Mouse (Mus musculus): ENCODE data around the gene Vmn1r94. TPM values are rescaled to one million over a fixed set of nuclear protein-coding genes. Genes with fewer than 3 reads are reported as not detected.
"Not testable (repeated sequence)": the region's sequence is repeated elsewhere in the genome, so short reads cannot be mapped to it uniquely, and the experiment has no call there.

The Vmn1r94 gene
- polyA plus RNA-seq (2012; fragmentation: generic; extraction: Trizol), result not detected
- long read RNA-seq, experiment 1, result 0 reads
- long read RNA-seq, experiment 2, result 0 reads

- not testable (repeated sequence) for H3K4me3 ChIP-seq (ENCODE audit: insufficient read depth, poor library complexity, severe bottlenecking); H3K79me3 ChIP-seq (ENCODE audit: low read depth); H3K36me3 ChIP-seq (ENCODE audit: control insufficient read depth, insufficient read depth); H3K79me2 ChIP-seq (ENCODE audit: control insufficient read depth, insufficient read depth); H3ac ChIP-seq (ENCODE audit: control insufficient read depth, insufficient read length, low read depth); H3K27me3 ChIP-seq (ENCODE audit: control insufficient read depth, insufficient read depth, insufficient read length)
Measured at GRCm38 (mm10) chr7:20168277-20168676, at the start of gene Vmn1r94. Vmn1r94 (minus strand) TSS chr7:20168377.

GRCm38 (mm10) chr7:20205507-20205906 lies 37.3 kb upstream of the Vmn1r94 start, which contains the start of gene Gm6164:
Gm6164 (minus strand) TSS chr7:20205607.
- not testable (repeated sequence) for H3K79me2 ChIP-seq (ENCODE audit: control insufficient read depth, insufficient read depth); H3K36me3 ChIP-seq (ENCODE audit: control insufficient read depth, insufficient read depth); H3K4me3 ChIP-seq (ENCODE audit: insufficient read depth, poor library complexity, severe bottlenecking); H3K27me3 ChIP-seq (ENCODE audit: control insufficient read depth, insufficient read depth, insufficient read length); H3ac ChIP-seq (ENCODE audit: control insufficient read depth, insufficient read length, low read depth); H3K79me3 ChIP-seq (ENCODE audit: low read depth)

GRCm38 (mm10) chr7:20193410-20193809 lies 25.2 kb upstream of the Vmn1r94 start, which contains the start of gene Vmn1r95:
Vmn1r95 (plus strand) TSS chr7:20193710.
- H3K79me3 ChIP-seq (ENCODE audit: low read depth); H3ac ChIP-seq (ENCODE audit: control insufficient read depth, insufficient read length, low read depth); H3K4me3 ChIP-seq (ENCODE audit: insufficient read depth, poor library complexity, severe bottlenecking); H3K27me3 ChIP-seq (ENCODE audit: control insufficient read depth, insufficient read depth, insufficient read length); H3K36me3 ChIP-seq (ENCODE audit: control insufficient read depth, insufficient read depth); H3K79me2 ChIP-seq (ENCODE audit: control insufficient read depth, insufficient read depth): not testable (repeated sequence)

- not testable (repeated sequence) for H3K79me3 ChIP-seq (ENCODE audit: low read depth); H3K4me3 ChIP-seq (ENCODE audit: insufficient read depth, poor library complexity, severe bottlenecking); H3K79me2 ChIP-seq (ENCODE audit: control insufficient read depth, insufficient read depth); H3ac ChIP-seq (ENCODE audit: control insufficient read depth, insufficient read length, low read depth); H3K27me3 ChIP-seq (ENCODE audit: control insufficient read depth, insufficient read depth, insufficient read length); H3K36me3 ChIP-seq (ENCODE audit: control insufficient read depth, insufficient read depth)
Measured at GRCm38 (mm10) chr7:20138988-20139387, 29.2 kb downstream of the Vmn1r94 start, which contains the start of gene Vmn1r93. Vmn1r93 (minus strand) TSS chr7:20139088.

GRCm38 (mm10) chr7:20122479-20122878 lies 45.7 kb downstream of the Vmn1r94 start, which contains the start of gene Gm16442:
Gm16442 (minus strand) TSS chr7:20122579.
- not testable (repeated sequence) for H3K4me3 ChIP-seq (ENCODE audit: insufficient read depth, poor library complexity, severe bottlenecking); H3K36me3 ChIP-seq (ENCODE audit: control insufficient read depth, insufficient read depth); H3ac ChIP-seq (ENCODE audit: control insufficient read depth, insufficient read length, low read depth); H3K79me3 ChIP-seq (ENCODE audit: low read depth); H3K79me2 ChIP-seq (ENCODE audit: control insufficient read depth, insufficient read depth); H3K27me3 ChIP-seq (ENCODE audit: control insufficient read depth, insufficient read depth, insufficient read length)

Other genes starting within 250 kb of the Vmn1r94 start
- 16.5 TPM for gene Pvr, start 247.2 kb downstream of the Vmn1r94 start, polyA plus RNA-seq (2012; fragmentation: generic; extraction: Trizol)
- 0.06 TPM for gene Igsf23, start 217.6 kb downstream of the Vmn1r94 start, polyA plus RNA-seq (2012; fragmentation: generic; extraction: Trizol)
- not detected for gene Ceacam20, start 203.0 kb downstream of the Vmn1r94 start, polyA plus RNA-seq (2012; fragmentation: generic; extraction: Trizol)
- gene Nlrp9b, start 176.9 kb downstream of the Vmn1r94 start, polyA plus RNA-seq (2012; fragmentation: generic; extraction: Trizol), result not detected
- gene Vmn1r91, start 68.7 kb downstream of the Vmn1r94 start, polyA plus RNA-seq (2012; fragmentation: generic; extraction: Trizol), result not detected
- gene Gm16442, start 45.8 kb downstream of the Vmn1r94 start, polyA plus RNA-seq (2012; fragmentation: generic; extraction: Trizol), result not detected
- gene Vmn1r93, start 29.3 kb downstream of the Vmn1r94 start, polyA plus RNA-seq (2012; fragmentation: generic; extraction: Trizol), result not detected
- gene Vmn1r95, start 25.3 kb upstream of the Vmn1r94 start, polyA plus RNA-seq (2012; fragmentation: generic; extraction: Trizol), result not detected
- not detected for gene Gm6164, start 37.2 kb upstream of the Vmn1r94 start, polyA plus RNA-seq (2012; fragmentation: generic; extraction: Trizol)
- gene Gm4498, start 65.5 kb upstream of the Vmn1r94 start, polyA plus RNA-seq (2012; fragmentation: generic; extraction: Trizol), result not detected
- gene Gm5890, start 94.5 kb upstream of the Vmn1r94 start, polyA plus RNA-seq (2012; fragmentation: generic; extraction: Trizol), result not detected
- not detected for gene Gm4133, start 165.7 kb upstream of the Vmn1r94 start, polyA plus RNA-seq (2012; fragmentation: generic; extraction: Trizol)
- gene Gm5728, start 207.0 kb upstream of the Vmn1r94 start, polyA plus RNA-seq (2012; fragmentation: generic; extraction: Trizol), result not detected
- gene Vmn1r100, start 249.6 kb upstream of the Vmn1r94 start, polyA plus RNA-seq (2012; fragmentation: generic; extraction: Trizol), result not detected

Measured in C2C12 (cell line).